Mouse (Mus musculus) embryonic facial prominence, embryonic 11.5 days (tissue): ENCODE measurements around the gene Psmb3. TPM values are rescaled to one million over a fixed set of nuclear protein-coding genes. Genes with fewer than 3 reads are reported as not detected.

Experiments used
- ATAC-seq: fragments of 200-750 bp; cut with Nextera tagmentation; replicated peaks from 2 replicates; pipeline ENCODE4 v1.8.0; 2017; ENCODE audit warnings: low read depth; ENCODE audit not compliant: insufficient number of reproducible peaks, low FRiP score, low TSS enrichment
- DNase-seq: peaks from one replicate; pipeline ENCODE4 v3.0.0-alpha.2; 2015; ENCODE audit warnings: low spot score
- H3K27ac ChIP-seq: fragments of 300-500 bp; sonication (generic); replicated peaks from 2 replicates; pipeline ENCODE4 v1.5.1; 2014; ENCODE audit warnings: mild to moderate bottlenecking, low read depth, low read length, control low read depth
- H3K27me3 ChIP-seq: fragments of 300-500 bp; sonication (generic); 2 replicates; pipeline ENCODE4 v1.6.1; 2014; ENCODE audit warnings: mild to moderate bottlenecking, low read length, moderate library complexity, mixed read lengths; ENCODE audit not compliant: control insufficient read depth, insufficient read depth
- H3K36me3 ChIP-seq: fragments of 300-500 bp; sonication (generic); replicated peaks from 2 replicates; pipeline ENCODE4 v1.6.1; 2014; ENCODE audit warnings: low read depth, mild to moderate bottlenecking, low read length, moderate library complexity, mixed read lengths; ENCODE audit not compliant: control insufficient read depth, insufficient read depth
- H3K4me1 ChIP-seq: fragments of 300-500 bp; sonication (generic); 2 replicates; pipeline ENCODE4 v1.6.1; 2014; ENCODE audit warnings: low read length, mixed read lengths; ENCODE audit not compliant: control insufficient read depth, insufficient read depth
- H3K4me2 ChIP-seq: fragments of 300-500 bp; sonication (generic); 2 replicates; pipeline ENCODE4 v1.6.1; 2014; ENCODE audit warnings: low read depth, mild to moderate bottlenecking, control low read depth, low read length, moderate library complexity
- H3K4me3 ChIP-seq: fragments of 300-500 bp; sonication (generic); 2 replicates; pipeline ENCODE4 v1.5.1; 2014; ENCODE audit warnings: low read depth, low read length, control low read depth
- H3K9ac ChIP-seq: fragments of 300-500 bp; sonication (generic); replicated peaks from 2 replicates; pipeline ENCODE4 v1.6.1; 2014; ENCODE audit warnings: mild to moderate bottlenecking, control low read depth, low read length
- H3K9me3 ChIP-seq: fragments of 300-500 bp; sonication (generic); replicated peaks from 2 replicates; pipeline ENCODE4 v1.6.1; 2016; ENCODE audit warnings: mild to moderate bottlenecking, low read length, inconsistent platforms, mixed read lengths; ENCODE audit not compliant: control insufficient read depth
- WGBS: fragments of 180-500 bp; shearing (Covaris S2); extraction: QIAGEN DNeasy Blood & Tissue Kit; methylation state at CpG from one replicate; pipeline ENCODE4 v1.1.7; 2014; 5-methylcytosine and 5-hydroxymethylcytosine counted together
- polyA plus RNA-seq: library from polyadenylated mRNA; unstranded; fragments of >200 nt; fragmentation: Nextera tagmentation; extraction: Ambion mirVana; gene quantifications from 2 replicates; pipeline ENCODE4 v1.2.1, GENCODE M21; 2014

The Psmb3 gene
- polyA plus RNA-seq, 1 experiment from 2014 or later: 476 TPM

GRCm38 (mm10) chr11:97659990-97660714 is 43.0 kb upstream of the Psmb3 start:
- Histone ChIP-seq H3K4me3 (peak overlapping the region; percentile 81), H3K27ac (no peak overlapping the region), H3K9ac (peak overlapping the region; percentile 85), H3K4me1 (peaks cover 11% of the 10 kb centered on the region), H3K4me2 (peak overlapping the region; percentile 84), H3K27me3 (peaks cover 8% of the 10 kb centered on the region), H3K36me3 (no peaks in the 10 kb centered on the region), H3K9me3 (no peaks in the 10 kb centered on the region)
- peak; percentile 68 for ATAC-seq
- peak; percentile 83 for DNase-seq
- WGBS: 0% methylated on average over 72 of the region's 78 CpGs

GRCm38 (mm10) chr11:97660734-97661647 is 42.2 kb upstream of the Psmb3 start:
- H3K4me2 ChIP-seq: peak overlapping the region; percentile 84
- H3K27ac ChIP-seq: no peak overlapping the region
- peak overlapping the region; percentile 81 for H3K4me3 ChIP-seq
- H3K36me3 ChIP-seq: no peaks in the 10 kb centered on the region; the same call in 1 of the 2 replicates
- no peaks in the 10 kb centered on the region for H3K9me3 ChIP-seq
- WGBS: 2% methylated on average over 27 of the region's 27 CpGs
- H3K9ac ChIP-seq: no peak overlapping the region; the same call in 1 of the 2 replicates
- DNase-seq (no peak), ATAC-seq (no peak)
- peaks cover 8% of the 10 kb centered on the region for H3K27me3 ChIP-seq
- H3K4me1 ChIP-seq: peaks cover 11% of the 10 kb centered on the region

- peak; percentile 69 for DNase-seq
- Histone ChIP-seq H3K4me1 (peaks cover 11% of the 10 kb centered on the region), H3K4me3 (peak overlapping the region; percentile 27), H3K27me3 (peaks cover 8% of the 10 kb centered on the region), H3K9me3 (no peaks in the 10 kb centered on the region), H3K9ac (peak overlapping the region; percentile 37), H3K4me2 (peak overlapping the region; percentile 56), H3K27ac (no peak overlapping the region), H3K36me3 (no peaks in the 10 kb centered on the region; the same call in 1 of the 2 replicates)
- WGBS: under 1% methylated on average over 20 of the region's 20 CpGs
- ATAC-seq: no peak
These were observed 41.5 kb upstream of the Psmb3 start for GRCm38 (mm10) chr11:97661648-97662133.

- H3K9me3 ChIP-seq: no peaks in the 10 kb centered on the region
- H3K27ac ChIP-seq: no peak overlapping the region
- peaks cover 8% of the 10 kb centered on the region for H3K27me3 ChIP-seq
- DNase-seq (peak; percentile 66), ATAC-seq (no peak)
- no peaks in the 10 kb centered on the region; the same call in none of the 2 replicates for H3K36me3 ChIP-seq
- WGBS: under 1% methylated on average over 21 of the region's 21 CpGs
- peak overlapping the region; percentile 89 for H3K4me3 ChIP-seq
- peak overlapping the region; percentile 79 for H3K4me2 ChIP-seq
- H3K9ac ChIP-seq: peak overlapping the region; percentile 88
- peaks cover 11% of the 10 kb centered on the region for H3K4me1 ChIP-seq
These were observed 40.8 kb upstream of the Psmb3 start for GRCm38 (mm10) chr11:97662207-97662892.

- Histone ChIP-seq H3K4me1 (peaks cover 11% of the 10 kb centered on the region), H3K4me2 (peak within 1 kb of the TSS; percentile 79), H3K4me3 (peak within 1 kb of the TSS; percentile 89), H3K9me3 (no peaks in the 10 kb centered on the region), H3K27ac (peak within 1 kb of the TSS; percentile 91), H3K36me3 (no peaks in the 10 kb centered on the region; the same call in none of the 2 replicates), H3K27me3 (peaks cover 8% of the 10 kb centered on the region), H3K9ac (peak within 1 kb of the TSS; percentile 88)
- DNase-seq (peak; percentile 90), ATAC-seq (peak; percentile 30; the same call in 1 of the 2 replicates)
- 0% methylated on average over 16 of the region's 76 CpGs for WGBS
These were observed 40.2 kb upstream of the Psmb3 start, which contains the start of gene Mllt6 for GRCm38 (mm10) chr11:97662893-97663527. Gene Mllt6, plus strand, starts transcription at chr11:97663414.

- H3K9ac ChIP-seq: peak overlapping the region; percentile 88
- peaks cover 8% of the 10 kb centered on the region for H3K27me3 ChIP-seq
- 0 out of 2 replicates have a peak, but pooled peaks have one; percentile 36 for ATAC-seq
- H3K4me2 ChIP-seq: peak overlapping the region; percentile 79
- peak overlapping the region; percentile 91 for H3K27ac ChIP-seq
- H3K9me3 ChIP-seq: no peaks in the 10 kb centered on the region
- DNase-seq: peak; percentile 68
- H3K4me1 ChIP-seq: peaks cover 11% of the 10 kb centered on the region
- under 1% methylated on average over 38 of the region's 57 CpGs for WGBS
- no peaks in the 10 kb centered on the region; the same call in none of the 2 replicates for H3K36me3 ChIP-seq
- H3K4me3 ChIP-seq: peak overlapping the region; percentile 89
These were observed 39.5 kb upstream of the Psmb3 start for GRCm38 (mm10) chr11:97663528-97664338.
